Mouse (Mus musculus) CH12.LX (cell line): ENCODE data around the gene Adipor2.

Source experiments
- CTCF ChIP-seq, 2 experiments: IDR thresholded peaks in 1 of 2; conservative IDR thresholded peaks in 1 of 2; 2 replicates each; pipeline ENCODE4 v1.5.1; 2011 to 2012; ENCODE audit warnings: low read depth in 2 of 2, low read length in 2 of 2, improper control_type of control experiment in 1 of 2, inconsistent platforms in 1 of 2, mild to moderate bottlenecking in 1 of 2, moderate library complexity in 1 of 2
- POLR2AphosphoS2 ChIP-seq: IDR thresholded peaks from 2 replicates; pipeline ENCODE4 v1.6.1; 2011; ENCODE audit warnings: low read depth, low read length, improper control_type of control experiment
- SMC3 ChIP-seq: IDR thresholded peaks from 2 replicates; pipeline ENCODE4 v1.6.1; 2011; ENCODE audit warnings: low read depth, low read length, improper control_type of control experiment

GRCm38 (mm10) chr6:119421001-119421400 is 3.5 kb upstream of the Adipor2 start:
- TF ChIP-seq CTCF (conservative IDR thresholded peaks at IDR 0.05 in 1 of 2, IDR thresholded peaks at IDR 0.05 in 1 of 2; ENCODE audit: low read depth in 2 of 2, low read length in 2 of 2) (no peak), POLR2AphosphoS2 (no peak), SMC3 (no peak)
